Comparison of ENCODE assay signal across 23 mouse cellular contexts in the genomic region with DNA sequence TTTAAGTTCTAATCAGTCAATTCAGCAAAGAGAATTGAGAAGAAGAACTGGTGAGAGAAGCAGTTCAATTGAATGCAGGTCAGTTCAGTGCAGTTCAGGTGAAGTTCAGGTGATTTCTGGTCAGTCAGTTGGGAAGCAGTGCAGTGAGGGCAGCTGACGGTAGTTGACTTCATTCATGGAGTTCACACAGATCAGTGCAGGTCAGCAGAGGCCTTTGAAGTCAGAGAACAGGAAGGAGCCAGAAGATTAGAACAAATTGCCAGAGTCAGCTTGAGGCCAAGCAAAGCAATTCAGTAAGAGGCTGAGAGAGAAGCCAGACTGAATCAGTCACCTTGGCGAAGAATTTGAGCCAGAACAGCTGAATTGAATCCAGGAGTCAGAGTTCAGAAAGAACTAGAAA.
"Had no signal": no experiment of that assay in that cellular context is flagged by ENCODE, and none has a peak within 500 bp of the region (broad histone marks: within the 10 kb centered on the region; RNA-seq: fewer than 3 reads in every experiment).

No protein-coding gene starts in this region.

- H3K27me3 ChIP-seq: heart, embryonic 12.5 days; hindbrain, embryonic 13.5 days; hindbrain, embryonic 15.5 days; intestine, embryonic 15.5 days; limb, embryonic 13.5 days; limb, embryonic 15.5 days had no signal

- H3K36me3 ChIP-seq: heart, embryonic 10.5 days; heart, embryonic 12.5 days; hindbrain, embryonic 13.5 days; hindbrain, embryonic 15.5 days; intestine, embryonic 15.5 days; limb, embryonic 13.5 days; limb, embryonic 15.5 days had no signal

- H3K9ac ChIP-seq: heart, embryonic 12.5 days; hindbrain, embryonic 13.5 days; hindbrain, embryonic 15.5 days; intestine, embryonic 15.5 days; limb, embryonic 13.5 days; limb, embryonic 15.5 days; liver, embryonic 14.5 days had no signal

- H3K4me3 ChIP-seq: heart, embryonic 10.5 days; heart, embryonic 12.5 days; hindbrain, embryonic 13.5 days; hindbrain, embryonic 15.5 days; intestine, embryonic 15.5 days; layer of hippocampus, adult 2 months; limb, embryonic 13.5 days; limb, embryonic 15.5 days had no signal

- H3K9me3 ChIP-seq: heart, embryonic 10.5 days; hindbrain, embryonic 13.5 days; hindbrain, embryonic 15.5 days; intestine, embryonic 15.5 days; limb, embryonic 13.5 days; limb, embryonic 15.5 days had no signal

- H3K4me1 ChIP-seq: heart, embryonic 10.5 days; heart, embryonic 12.5 days; hindbrain, embryonic 13.5 days; hindbrain, embryonic 15.5 days; intestine, embryonic 15.5 days; limb, embryonic 13.5 days; limb, embryonic 15.5 days had no signal

- H3K27ac ChIP-seq: heart, embryonic 10.5 days; hindbrain, embryonic 13.5 days; hindbrain, embryonic 15.5 days; intestine, embryonic 15.5 days; layer of hippocampus, adult 2 months; limb, embryonic 13.5 days; limb, embryonic 15.5 days; liver, embryonic 14.5 days had no signal

- DNase-seq: gastrocnemius, postnatal 14 days; gastrocnemius, postnatal 36 days; heart, adult 18-20 months; heart, postnatal 10 days; kidney, adult 18-20 months; kidney, adult 8-10 months; kidney, postnatal 10 days; kidney, postnatal 25 days; kidney, postnatal 4 days; layer of hippocampus, postnatal 36 days; left cerebral cortex, postnatal 4 days; lung, adult 18-20 months had no signal

- ATAC-seq: inflammation-experienced regulatory T-cells, adult 6 months; intestine, embryonic 15.5 days had no signal

- H3K4me2 ChIP-seq: heart, embryonic 12.5 days; hindbrain, embryonic 13.5 days; hindbrain, embryonic 15.5 days; intestine, embryonic 15.5 days; limb, embryonic 13.5 days; limb, embryonic 15.5 days; liver, embryonic 11.5 days had no signal
